Mouse (Mus musculus) embryonic facial prominence, embryonic 10.5 days (tissue): ENCODE measurements around the gene Dennd1a. TPM values are rescaled to one million over a fixed set of nuclear protein-coding genes. Genes with fewer than 3 reads are reported as not detected.
A peak's percentile ranks its signal among the peaks of the same experiment; 100 is the strongest.

Experiments used
- DNase-seq: peaks from one replicate; pipeline ENCODE4 v3.0.0-alpha.2; 2017; ENCODE audit warnings: low spot score
- H3K27ac ChIP-seq: fragments of 300-500 bp; sonication (generic); replicated peaks from 2 replicates; pipeline ENCODE4 v1.5.1; 2016; ENCODE audit warnings: mild to moderate bottlenecking
- H3K27me3 ChIP-seq: fragments of 300-500 bp; sonication (generic); replicated peaks from 2 replicates; pipeline ENCODE4 v1.6.1; 2016; ENCODE audit warnings: low read depth, mild to moderate bottlenecking; ENCODE audit not compliant: poor library complexity, severe bottlenecking
- H3K36me3 ChIP-seq: fragments of 300-500 bp; sonication (generic); replicated peaks from 2 replicates; pipeline ENCODE4 v1.6.1; 2016; ENCODE audit warnings: mild to moderate bottlenecking, moderate library complexity
- H3K4me1 ChIP-seq: fragments of 300-500 bp; sonication (generic); 2 replicates; pipeline ENCODE4 v1.6.1; 2016
- H3K4me3 ChIP-seq: fragments of 300-500 bp; sonication (generic); 2 replicates; pipeline ENCODE4 v1.5.1; 2016; ENCODE audit warnings: mild to moderate bottlenecking, moderate library complexity
- H3K9me3 ChIP-seq: fragments of 300-500 bp; sonication (generic); 2 replicates; pipeline ENCODE4 v1.6.1; 2016; ENCODE audit warnings: mild to moderate bottlenecking
- WGBS: fragments of 180-500 bp; shearing (Covaris S2); methylation state at CpG from one replicate; pipeline ENCODE4 v1.1.7; 2016; 5-methylcytosine and 5-hydroxymethylcytosine counted together
- polyA plus RNA-seq: library from polyadenylated mRNA; unstranded; fragments of >200 nt; fragmentation: Nextera tagmentation; extraction: Ambion mirVana; gene quantifications from 2 replicates; pipeline ENCODE4 v1.2.1, GENCODE M21; 2016

Gene Dennd1a
- polyA plus RNA-seq, 1 experiment from 2014 or later: 13.7 TPM

- no peaks in the 10 kb centered on the region for H3K9me3 ChIP-seq
- DNase-seq: no peak
- no peaks in the 10 kb centered on the region for H3K27me3 ChIP-seq
- WGBS: 56% methylated on average over 5 of the region's 5 CpGs
- H3K4me3 ChIP-seq: no peak overlapping the region
- H3K27ac ChIP-seq: no peak overlapping the region
- no peaks in the 10 kb centered on the region for H3K4me1 ChIP-seq
- 0 out of 2 replicates have a peak, but pooled peaks cover 3% of the 10 kb centered on the region for H3K36me3 ChIP-seq
These were observed 161.4 kb downstream of the Dennd1a start for GRCm38 (mm10) chr2:38125671-38126382.

GRCm38 (mm10) chr2:38124727-38125126, 162.5 kb downstream of the Dennd1a start:
- WGBS: 89% methylated on average over 1 of the region's 1 CpGs
- no peak overlapping the region for H3K4me3 ChIP-seq
- DNase-seq: no peak
- H3K36me3 ChIP-seq: 0 out of 2 replicates have a peak, but pooled peaks cover 3% of the 10 kb centered on the region
- H3K4me1 ChIP-seq: no peaks in the 10 kb centered on the region
- H3K27me3 ChIP-seq: no peaks in the 10 kb centered on the region
- H3K9me3 ChIP-seq: no peaks in the 10 kb centered on the region
- no peak overlapping the region for H3K27ac ChIP-seq

GRCm38 (mm10) chr2:38115000-38115399, 172.2 kb downstream of the Dennd1a start:
- 82% methylated on average over 2 of the region's 2 CpGs for WGBS
- H3K27ac ChIP-seq: no peak overlapping the region
- no peaks in the 10 kb centered on the region for H3K27me3 ChIP-seq
- no peak overlapping the region for H3K4me3 ChIP-seq
- H3K36me3 ChIP-seq: no peaks in the 10 kb centered on the region
- peaks cover 18% of the 10 kb centered on the region for H3K4me1 ChIP-seq
- no peaks in the 10 kb centered on the region for H3K9me3 ChIP-seq
- no peak for DNase-seq

GRCm38 (mm10) chr2:38111655-38112351, 175.4 kb downstream of the Dennd1a start:
- no peak for DNase-seq
- H3K36me3 ChIP-seq: no peaks in the 10 kb centered on the region
- H3K27me3 ChIP-seq: no peaks in the 10 kb centered on the region
- H3K27ac ChIP-seq: no peak overlapping the region
- H3K4me1 ChIP-seq: peaks cover 18% of the 10 kb centered on the region
- H3K9me3 ChIP-seq: no peaks in the 10 kb centered on the region
- H3K4me3 ChIP-seq: no peak overlapping the region
- WGBS: 58% methylated on average over 5 of the region's 5 CpGs

GRCm38 (mm10) chr2:38108586-38108985, 178.6 kb downstream of the Dennd1a start:
- 85% methylated on average over 2 of the region's 2 CpGs for WGBS
- DNase-seq: no peak
- peaks cover 18% of the 10 kb centered on the region for H3K4me1 ChIP-seq
- H3K9me3 ChIP-seq: no peaks in the 10 kb centered on the region
- H3K4me3 ChIP-seq: no peak overlapping the region
- no peaks in the 10 kb centered on the region for H3K36me3 ChIP-seq
- H3K27me3 ChIP-seq: no peaks in the 10 kb centered on the region
- no peak overlapping the region for H3K27ac ChIP-seq

- H3K4me1 ChIP-seq: peaks cover 37% of the 10 kb centered on the region
- no peak for DNase-seq
- H3K27me3 ChIP-seq: no peaks in the 10 kb centered on the region
- no peak overlapping the region for H3K4me3 ChIP-seq
- H3K36me3 ChIP-seq: no peaks in the 10 kb centered on the region
- no peak overlapping the region for H3K27ac ChIP-seq
- H3K9me3 ChIP-seq: no peaks in the 10 kb centered on the region
- 91% methylated on average over 1 of the region's 1 CpGs for WGBS
These were observed 184.5 kb downstream of the Dennd1a start for GRCm38 (mm10) chr2:38102674-38103073.

GRCm38 (mm10) chr2:38100289-38100688, 186.9 kb downstream of the Dennd1a start:
- H3K27me3 ChIP-seq: no peaks in the 10 kb centered on the region
- H3K4me1 ChIP-seq: peaks cover 56% of the 10 kb centered on the region
- H3K36me3 ChIP-seq: no peaks in the 10 kb centered on the region
- 11% methylated on average over 7 of the region's 7 CpGs for WGBS
- no peak overlapping the region for H3K4me3 ChIP-seq
- H3K9me3 ChIP-seq: no peaks in the 10 kb centered on the region
- peak; percentile 39 for DNase-seq
- H3K27ac ChIP-seq: peak overlapping the region; percentile 27; the same call in 1 of the 2 replicates

- no peak for DNase-seq
- Histone ChIP-seq H3K4me1 (peaks cover 66% of the 10 kb centered on the region), H3K36me3 (no peaks in the 10 kb centered on the region), H3K27ac (no peak overlapping the region), H3K9me3 (no peaks in the 10 kb centered on the region), H3K27me3 (no peaks in the 10 kb centered on the region), H3K4me3 (no peak overlapping the region)
- 74% methylated on average over 4 of the region's 4 CpGs for WGBS
These were observed 187.9 kb downstream of the Dennd1a start for GRCm38 (mm10) chr2:38099120-38099773.

GRCm38 (mm10) chr2:38097469-38097868, 189.7 kb downstream of the Dennd1a start:
- H3K9me3 ChIP-seq: no peaks in the 10 kb centered on the region
- no peak for DNase-seq
- H3K36me3 ChIP-seq: no peaks in the 10 kb centered on the region
- H3K27ac ChIP-seq: no peak overlapping the region; the same call in 1 of the 2 replicates
- no peak overlapping the region for H3K4me3 ChIP-seq
- no peaks in the 10 kb centered on the region for H3K27me3 ChIP-seq
- 47% methylated on average over 3 of the region's 3 CpGs for WGBS
- H3K4me1 ChIP-seq: peaks cover 71% of the 10 kb centered on the region

GRCm38 (mm10) chr2:38096328-38096727, 190.9 kb downstream of the Dennd1a start:
- peaks cover 66% of the 10 kb centered on the region for H3K4me1 ChIP-seq

GRCm38 (mm10) chr2:38094380-38095163, 192.6 kb downstream of the Dennd1a start:
- WGBS: 52% methylated on average over 2 of the region's 2 CpGs
- H3K4me3 ChIP-seq: no peak overlapping the region
- no peaks in the 10 kb centered on the region for H3K36me3 ChIP-seq
- H3K4me1 ChIP-seq: peaks cover 52% of the 10 kb centered on the region
- no peaks in the 10 kb centered on the region for H3K27me3 ChIP-seq
- no peak overlapping the region for H3K27ac ChIP-seq
- H3K9me3 ChIP-seq: no peaks in the 10 kb centered on the region
- DNase-seq: no peak

More at GRCm38 (mm10) chr2:38096328-38096727, 190.9 kb downstream of the Dennd1a start:
- no peak for DNase-seq
- no peaks in the 10 kb centered on the region for H3K27me3 ChIP-seq
- no peaks in the 10 kb centered on the region for H3K9me3 ChIP-seq
- no peak overlapping the region for H3K27ac ChIP-seq
- H3K36me3 ChIP-seq: no peaks in the 10 kb centered on the region
- no peak overlapping the region for H3K4me3 ChIP-seq

GRCm38 (mm10) chr2:38093968-38094367, 193.2 kb downstream of the Dennd1a start:
- H3K27me3 ChIP-seq: no peaks in the 10 kb centered on the region
- H3K36me3 ChIP-seq: no peaks in the 10 kb centered on the region
- no peak for DNase-seq
- no peaks in the 10 kb centered on the region for H3K9me3 ChIP-seq
- H3K27ac ChIP-seq: no peak overlapping the region
- H3K4me1 ChIP-seq: peaks cover 46% of the 10 kb centered on the region
- no peak overlapping the region for H3K4me3 ChIP-seq
